Mouse (Mus musculus): Measurements from ENCODE around the gene Mpst.

The Mpst gene

GRCm38 (mm10) chr15:78403301-78403741 lies 2.9 kb upstream of the Mpst start:
- no peak for DNase-seq (ENCODE audit: extremely low read depth, insufficient read length, low spot score)

DNA sequence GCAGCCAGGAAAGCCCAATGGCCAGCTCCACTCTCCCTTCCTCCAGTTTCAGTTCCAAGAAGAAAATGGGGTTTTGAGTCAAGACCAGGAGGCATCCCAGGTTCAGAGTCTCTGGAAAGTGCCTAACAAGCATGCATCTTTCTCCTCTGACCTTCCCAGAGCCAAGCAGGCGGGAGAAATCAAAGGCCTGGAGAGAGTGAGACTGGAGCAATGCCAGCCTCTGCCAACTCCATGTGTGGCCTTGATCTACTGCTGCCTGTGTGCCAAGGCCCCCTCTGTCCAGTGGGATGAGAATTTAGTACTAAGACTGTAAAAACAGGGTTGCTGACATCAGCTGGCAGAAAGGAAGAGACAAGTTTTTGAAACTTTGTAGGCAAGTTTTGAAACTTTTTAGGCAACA lies 2.3 kb upstream of the Mpst start:
- no peak for DNase-seq (ENCODE audit: extremely low read depth, insufficient read length, low spot score)

- DNase-seq (ENCODE audit: extremely low read depth, insufficient read length, low spot score), result no peak
Measured at GRCm38 (mm10) chr15:78405098-78405497, 1.1 kb upstream of the Mpst start.

- DNase-seq (ENCODE audit: extremely low read depth, insufficient read length, low spot score), result peak; percentile 94
Measured at GRCm38 (mm10) chr15:78405517-78406211, 552 bp upstream of the Mpst start, which contains the start of gene Tst. Tst (minus strand) TSS chr15:78405907.

DNA sequence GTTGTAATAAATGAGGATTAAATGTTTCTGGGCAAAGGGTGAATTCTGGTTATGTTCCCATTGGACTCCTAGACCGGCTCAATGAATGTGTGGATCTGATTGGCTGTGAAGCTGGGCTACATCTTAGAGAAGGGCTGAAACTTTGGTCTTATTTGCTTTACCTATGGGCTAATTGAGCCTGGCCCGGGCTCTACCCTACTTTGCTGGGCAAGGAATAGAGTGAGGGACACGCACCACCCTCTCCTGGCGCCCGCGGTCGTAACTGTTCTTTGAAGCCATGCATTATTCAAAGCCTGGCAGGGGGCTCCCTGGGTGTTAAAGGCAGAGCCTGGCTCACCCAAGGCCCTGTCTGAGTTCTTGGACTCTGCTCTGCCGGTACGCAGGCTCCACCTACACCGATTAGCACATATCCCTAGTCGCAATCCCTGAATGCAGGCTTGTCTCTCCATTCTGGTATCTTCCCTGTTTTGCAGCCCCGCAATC lies 3.4 kb downstream of the Mpst start:
- no peak for DNase-seq (ENCODE audit: extremely low read depth, insufficient read length, low spot score)

GRCm38 (mm10) chr15:78413083-78413718 lies 7.0 kb downstream of the Mpst start:
- no peak for DNase-seq (ENCODE audit: extremely low read depth, insufficient read length, low spot score)

GRCm38 (mm10) chr15:78413719-78414117 lies 7.5 kb downstream of the Mpst start:
- no peak for DNase-seq (ENCODE audit: extremely low read depth, insufficient read length, low spot score)

- DNase-seq (ENCODE audit: extremely low read depth, insufficient read length, low spot score), result no peak
Measured at GRCm38 (mm10) chr15:78414157-78414556, 7.9 kb downstream of the Mpst start.

DNA sequence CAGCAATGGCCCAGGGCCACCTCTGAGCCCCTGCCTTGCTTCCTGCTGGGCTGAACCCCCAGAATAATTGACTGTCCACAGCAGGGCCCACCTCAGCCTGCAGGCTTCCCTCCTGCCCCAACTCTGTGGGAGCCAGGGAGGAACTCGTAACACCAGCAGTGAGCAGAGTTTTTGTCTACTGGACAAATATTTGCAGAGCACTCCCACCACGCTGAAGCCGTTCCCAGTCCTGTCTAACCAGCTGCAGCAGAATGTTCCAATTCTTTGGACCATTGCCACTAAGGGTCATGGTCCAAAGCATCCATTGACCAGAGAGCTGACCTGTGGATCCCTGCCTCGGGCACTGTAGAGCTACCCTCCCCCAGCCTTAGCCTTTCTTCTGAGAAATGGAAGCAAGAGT lies 10.7 kb downstream of the Mpst start:
- no peak for DNase-seq (ENCODE audit: extremely low read depth, insufficient read length, low spot score)

DNA sequence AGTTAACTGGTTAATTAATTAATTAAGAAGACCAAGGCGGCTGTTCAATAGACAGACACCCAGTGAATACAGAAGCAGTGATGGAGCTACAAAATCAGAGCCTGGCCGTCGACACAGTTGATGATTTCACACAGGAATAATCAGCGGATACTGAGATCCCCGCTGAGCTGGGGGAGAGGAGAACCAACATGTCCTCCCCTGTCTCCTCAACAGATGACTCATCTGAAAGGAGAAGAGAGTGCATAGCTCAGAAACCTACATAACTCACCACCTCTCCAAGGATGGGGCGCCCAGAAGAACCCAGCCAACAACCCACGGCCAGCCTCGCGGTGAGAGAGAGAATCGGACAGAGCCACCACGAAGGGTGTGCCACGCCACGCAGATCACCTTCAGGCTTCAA lies 14.2 kb downstream of the Mpst start:
- no peak for DNase-seq (ENCODE audit: extremely low read depth, insufficient read length, low spot score)

DNA sequence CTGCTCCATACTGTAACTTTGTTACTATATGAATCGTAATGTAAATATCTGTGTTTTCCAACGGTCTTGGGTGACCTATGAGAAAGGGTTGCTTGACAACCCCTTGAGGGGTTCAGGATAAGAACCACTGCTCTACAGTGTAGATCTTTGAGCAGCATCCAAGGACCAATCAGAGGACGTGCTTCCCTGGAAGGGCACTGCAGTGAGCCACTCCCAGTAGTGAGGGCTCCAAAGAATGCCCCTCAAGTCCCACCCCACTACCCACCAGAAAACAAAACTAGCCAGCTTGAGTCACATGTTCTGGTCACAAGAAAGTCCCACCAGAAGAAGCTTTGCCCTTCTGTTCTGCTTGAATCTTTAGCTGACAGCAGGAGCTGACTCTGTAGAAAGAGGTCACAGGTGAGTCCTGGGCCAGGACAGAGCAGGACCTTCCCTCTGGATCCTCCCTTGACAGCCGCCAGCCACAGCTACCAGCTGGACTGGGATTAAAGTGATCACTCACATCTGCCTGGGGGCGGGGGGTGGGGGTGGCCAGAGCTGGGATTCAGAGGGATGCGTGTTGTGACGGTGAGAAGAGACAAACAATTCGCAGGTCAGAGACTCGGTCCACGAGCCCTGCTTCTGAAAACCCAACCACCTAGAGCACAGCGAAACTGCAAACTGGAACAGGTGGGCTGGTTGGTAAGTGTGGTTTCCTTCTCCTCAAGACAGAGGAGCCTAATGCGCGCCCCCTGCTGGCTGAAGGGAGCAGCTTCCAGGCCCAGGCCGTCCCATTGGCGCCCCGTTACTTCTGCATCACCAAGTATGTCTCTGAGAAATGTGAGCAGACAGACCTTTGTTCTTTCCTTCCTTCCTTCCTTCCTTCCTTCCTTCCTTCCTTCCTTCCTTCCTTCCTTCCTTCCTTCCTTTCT lies 16.1 kb downstream of the Mpst start:
- DNase-seq (ENCODE audit: extremely low read depth, insufficient read length, low spot score), result peak; percentile 69

- DNase-seq (ENCODE audit: extremely low read depth, insufficient read length, low spot score), result no peak
Measured at GRCm38 (mm10) chr15:78424507-78424906, 18.3 kb downstream of the Mpst start.

DNA sequence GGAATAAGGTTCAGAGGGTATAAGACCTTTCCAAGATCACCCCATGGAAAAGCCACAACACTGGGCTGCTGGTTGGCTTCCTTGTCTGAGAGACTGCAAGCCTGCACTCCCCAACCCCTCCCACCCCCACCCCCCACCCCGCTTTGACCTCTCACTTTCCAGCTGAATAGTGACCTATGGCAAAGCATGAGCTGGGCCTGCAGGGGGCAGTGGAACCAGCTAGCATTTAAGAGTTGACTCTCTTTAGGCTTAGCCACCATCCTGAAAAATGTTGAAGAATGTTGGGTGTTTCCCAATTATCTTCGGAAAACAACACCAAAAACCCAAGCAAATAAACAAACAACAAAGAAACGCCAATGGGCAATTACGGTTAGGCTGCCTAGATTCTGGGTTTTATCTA lies 19.0 kb downstream of the Mpst start:
- DNase-seq (ENCODE audit: extremely low read depth, insufficient read length, low spot score), result no peak

DNA sequence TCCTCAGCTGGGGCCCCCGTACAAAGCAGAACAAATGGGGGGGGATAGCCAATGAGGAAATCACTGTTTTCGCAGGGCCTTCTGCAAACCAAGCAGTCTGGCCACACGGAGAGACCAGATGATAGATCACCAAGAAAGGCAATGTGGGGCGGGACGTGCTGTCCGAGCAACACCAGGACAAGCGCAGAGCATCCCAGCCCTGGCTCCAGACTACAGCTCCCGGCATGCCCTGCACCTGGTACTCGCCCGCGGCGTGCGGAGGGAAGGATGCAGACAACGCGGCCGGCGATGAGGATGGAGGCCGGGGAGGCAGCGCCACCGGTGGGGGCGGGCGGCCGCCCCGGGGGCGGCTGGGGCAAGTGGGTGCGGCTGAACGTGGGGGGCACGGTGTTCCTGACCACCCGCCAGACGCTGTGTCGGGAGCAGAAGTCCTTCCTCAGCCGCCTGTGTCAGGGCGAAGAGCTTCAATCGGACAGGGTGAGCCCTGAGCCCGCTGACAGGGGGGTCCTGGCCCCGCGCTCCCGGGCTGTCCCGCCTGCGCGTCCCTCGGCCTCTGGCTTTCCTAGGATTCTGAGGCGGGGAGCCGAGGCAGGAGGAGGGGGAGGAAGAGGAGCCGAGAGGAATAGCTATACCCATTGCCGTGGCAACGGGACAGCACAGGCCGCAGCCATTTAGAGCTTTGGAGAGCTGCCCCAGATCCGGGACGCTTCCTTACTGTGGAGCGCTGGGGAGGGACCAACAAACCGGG lies 22.3 kb downstream of the Mpst start, which contains the start of gene Kctd17:
Gene Kctd17, plus strand, starts transcription at position 174 of the 748 bp plus-strand sequence.
- peak; percentile 79 for DNase-seq (ENCODE audit: extremely low read depth, insufficient read length, low spot score)

- no peak for DNase-seq (ENCODE audit: extremely low read depth, insufficient read length, low spot score)
Measured at GRCm38 (mm10) chr15:78429139-78429459, 22.9 kb downstream of the Mpst start.

DNA sequence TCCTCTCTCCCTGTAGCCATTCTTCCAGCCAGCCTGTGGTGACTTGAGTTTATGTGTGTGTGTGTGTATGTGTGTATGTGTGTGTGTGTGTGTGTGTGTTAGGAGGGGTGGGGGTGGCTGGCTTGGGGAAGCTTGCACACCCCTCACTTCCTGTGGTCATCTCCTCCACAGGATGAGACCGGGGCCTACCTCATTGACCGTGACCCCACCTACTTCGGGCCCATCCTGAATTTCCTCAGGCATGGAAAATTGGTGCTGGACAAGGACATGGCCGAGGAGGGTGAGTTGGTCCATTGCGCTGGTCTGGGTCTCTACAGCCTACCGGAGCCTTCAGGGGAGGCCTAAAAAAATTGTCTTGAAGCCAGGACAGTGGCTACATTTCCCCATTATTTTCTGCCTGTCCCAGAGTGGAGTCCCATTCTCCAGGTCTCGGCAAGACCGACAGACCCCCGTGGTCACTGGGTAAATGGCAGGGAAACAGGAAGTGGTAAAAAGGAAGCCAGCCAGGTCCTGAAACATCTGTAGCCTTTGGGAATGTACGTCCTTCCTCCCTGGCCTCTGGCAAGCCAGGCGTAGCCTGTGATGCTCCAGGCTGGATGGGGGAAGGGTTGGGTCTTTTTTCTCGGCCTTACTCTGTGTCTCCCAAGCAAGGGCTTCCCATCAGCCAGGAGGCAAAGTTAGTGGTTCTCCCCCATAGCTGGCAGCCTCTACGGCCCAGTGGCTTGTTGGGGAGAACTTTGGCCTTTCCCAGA lies 23.8 kb downstream of the Mpst start:
- DNase-seq (ENCODE audit: extremely low read depth, insufficient read length, low spot score), result no peak

- DNase-seq (ENCODE audit: extremely low read depth, insufficient read length, low spot score), result no peak
Measured at GRCm38 (mm10) chr15:78430874-78431273, 24.7 kb downstream of the Mpst start.

GRCm38 (mm10) chr15:78431541-78432121 lies 25.4 kb downstream of the Mpst start:
- no peak for DNase-seq (ENCODE audit: extremely low read depth, insufficient read length, low spot score)

- no peak for DNase-seq (ENCODE audit: extremely low read depth, insufficient read length, low spot score)
Measured at GRCm38 (mm10) chr15:78434896-78435520, 28.8 kb downstream of the Mpst start.
